Mouse (Mus musculus) heart, embryonic 16.5 days (tissue): ENCODE results near the gene Olfr1382. TPM values are rescaled to one million over a fixed set of nuclear protein-coding genes. Genes with fewer than 3 reads are reported as not detected.
"Not testable (repeated sequence)": the region's sequence is repeated elsewhere in the genome, so short reads cannot be mapped to it uniquely, and the experiment has no call there.

Source experiments
- ATAC-seq: fragments of 200-750 bp; cut with Nextera tagmentation; replicated peaks from 2 replicates; pipeline ENCODE4 v1.8.0; 2017; ENCODE audit warnings: moderate number of reproducible peaks; ENCODE audit not compliant: insufficient read depth, low FRiP score; ENCODE audit errors: extremely low read depth
- H3K27ac ChIP-seq: fragments of 300-500 bp; sonication (generic); 2 replicates; pipeline ENCODE4 v1.5.1; 2014; ENCODE audit warnings: mild to moderate bottlenecking, low read length, control low read depth, moderate library complexity
- H3K27me3 ChIP-seq: fragments of 300-500 bp; sonication (generic); 2 replicates; pipeline ENCODE4 v1.6.1; 2014; ENCODE audit warnings: low read length, mixed read lengths; ENCODE audit not compliant: control insufficient read depth, insufficient read depth
- H3K36me3 ChIP-seq: fragments of 300-500 bp; sonication (generic); 2 replicates; pipeline ENCODE4 v1.6.1; 2014; ENCODE audit not compliant: control insufficient read depth, insufficient read depth
- H3K4me1 ChIP-seq: fragments of 300-500 bp; sonication (generic); 2 replicates; pipeline ENCODE4 v1.6.1; 2014; ENCODE audit warnings: low read length, mixed read lengths; ENCODE audit not compliant: control insufficient read depth, insufficient read depth
- H3K4me2 ChIP-seq: fragments of 300-500 bp; sonication (generic); 2 replicates; pipeline ENCODE4 v1.6.1; 2014; ENCODE audit warnings: low read depth, mild to moderate bottlenecking, control low read depth, low read length
- H3K4me3 ChIP-seq: fragments of 300-500 bp; sonication (generic); 2 replicates; pipeline ENCODE4 v1.5.1; 2014; ENCODE audit warnings: mild to moderate bottlenecking, control low read depth, low read length
- H3K9ac ChIP-seq: fragments of 300-500 bp; sonication (generic); 2 replicates; pipeline ENCODE4 v1.6.1; 2014; ENCODE audit warnings: low read length, control low read depth
- H3K9me3 ChIP-seq: fragments of 300-500 bp; sonication (generic); replicated peaks from 2 replicates; pipeline ENCODE4 v1.6.1; 2016; ENCODE audit warnings: low read length; ENCODE audit not compliant: control insufficient read depth
- WGBS: fragments of 180-500 bp; shearing (Covaris S2); extraction: QIAGEN DNeasy Blood & Tissue Kit; methylation state at CpG from one replicate; pipeline ENCODE4 v1.1.7; 2014; 5-methylcytosine and 5-hydroxymethylcytosine counted together
- polyA plus RNA-seq: library from polyadenylated mRNA; unstranded; fragments of >200 nt; fragmentation: Nextera tagmentation; extraction: Ambion mirVana; gene quantifications from 2 replicates; pipeline ENCODE4 v1.2.1, GENCODE M21; 2015

The Olfr1382 gene
- not detected in 2 replicates for polyA plus RNA-seq

DNA sequence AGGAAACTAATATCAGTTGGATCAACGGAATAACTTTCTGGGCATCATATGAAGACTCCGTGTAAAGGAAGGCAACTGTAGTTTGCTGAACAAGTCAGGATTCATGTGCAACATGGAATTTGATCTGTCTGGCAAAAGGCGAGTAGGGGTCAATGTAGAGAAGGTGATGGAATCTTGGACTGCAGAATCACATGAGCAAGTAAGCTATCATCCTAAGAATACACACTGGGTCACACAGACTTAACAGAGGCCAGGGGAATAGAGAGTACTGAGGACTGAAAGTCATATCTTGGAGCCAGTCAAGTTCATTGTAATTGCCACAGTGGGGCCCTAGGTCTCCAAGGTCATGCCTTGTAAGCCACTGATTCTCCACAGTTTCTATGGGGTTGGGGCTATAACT, at the start of gene Olfr1382:
Gene Olfr1382, plus strand, starts transcription at position 301 of the 400 bp plus-strand sequence.
- ATAC-seq, result no peak
- Histone ChIP-seq H3K36me3 (no peaks in the 10 kb centered on the region), H3K27me3 (no peaks in the 10 kb centered on the region), H3K27ac (no peak within 1 kb of the TSS), H3K4me1 (no peaks in the 10 kb centered on the region), H3K9ac (no peak within 1 kb of the TSS), H3K9me3 (no peaks in the 10 kb centered on the region), H3K4me3 (no peak within 1 kb of the TSS), H3K4me2 (no peak within 1 kb of the TSS)
- WGBS, result 74% methylated on average over 3 of the region's 3 CpGs

- Histone ChIP-seq H3K4me1 (no peaks in the 10 kb centered on the region), H3K4me3 (no peak overlapping the region)
- no peak for ATAC-seq
These were observed 42.1 kb upstream of the Olfr1382 start for GRCm38 (mm10) chr11:49485973-49486372.

DNA sequence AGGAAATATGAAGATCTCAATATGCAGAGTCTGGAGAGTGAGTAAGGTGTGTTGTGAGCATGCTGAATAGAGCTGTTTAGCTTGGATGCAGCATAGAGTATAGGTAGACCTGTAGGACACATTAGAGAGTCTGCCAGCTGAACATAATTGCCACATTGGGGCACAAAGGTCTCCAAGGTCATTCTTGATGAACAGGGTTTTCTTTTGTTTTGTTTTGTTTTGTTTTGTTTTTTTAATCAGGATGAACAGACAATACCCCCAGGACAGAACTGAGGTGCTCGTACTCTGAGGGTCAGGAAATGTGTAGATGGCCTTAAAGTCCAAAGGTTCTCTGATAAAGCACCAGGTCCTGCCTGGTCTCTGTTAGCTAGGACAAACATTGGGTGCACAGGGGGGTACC, 39.3 kb upstream of the Olfr1382 start, which contains the start of gene Olfr1385:
Gene Olfr1385, plus strand, starts transcription at position 301 of the 400 bp plus-strand sequence.
- not testable (repeated sequence) for H3K4me3 ChIP-seq
- WGBS, result 62% methylated on average over 1 of the region's 1 CpGs

More at GRCm38 (mm10) chr11:49485973-49486372, 42.1 kb upstream of the Olfr1382 start:
- 43% methylated on average over 4 of the region's 4 CpGs for WGBS
- Histone ChIP-seq H3K36me3 (no peaks in the 10 kb centered on the region), H3K27ac (no peak overlapping the region), H3K9ac (no peak overlapping the region), H3K4me2 (no peak overlapping the region), H3K27me3 (no peaks in the 10 kb centered on the region), H3K9me3 (no peaks in the 10 kb centered on the region)

GRCm38 (mm10) chr11:49518086-49518485, 10.0 kb upstream of the Olfr1382 start:
- Histone ChIP-seq H3K4me1 (no peaks in the 10 kb centered on the region), H3K27ac (no peak overlapping the region), H3K27me3 (no peaks in the 10 kb centered on the region), H3K9ac (no peak overlapping the region), H3K4me2 (no peak overlapping the region), H3K36me3 (no peaks in the 10 kb centered on the region), H3K9me3 (no peaks in the 10 kb centered on the region), H3K4me3 (no peak overlapping the region)
- WGBS, result 52% methylated on average over 5 of the region's 5 CpGs
- no peak for ATAC-seq

More for the DNA sequence above, 39.3 kb upstream of the Olfr1382 start, which contains the start of gene Olfr1385:
- H3K36me3 ChIP-seq, H3K9ac ChIP-seq, H3K9me3 ChIP-seq, H3K27ac ChIP-seq, H3K4me1 ChIP-seq, H3K4me2 ChIP-seq, ATAC-seq, H3K27me3 ChIP-seq: not testable (repeated sequence)

- ATAC-seq, result no peak
- no peaks in the 10 kb centered on the region for H3K36me3 ChIP-seq
- H3K4me1 ChIP-seq, result no peaks in the 10 kb centered on the region
- no peaks in the 10 kb centered on the region for H3K27me3 ChIP-seq
- no peak within 1 kb of the TSS for H3K4me3 ChIP-seq
- H3K4me2 ChIP-seq, result no peak within 1 kb of the TSS
- no peak within 1 kb of the TSS for H3K27ac ChIP-seq
- H3K9ac ChIP-seq, result no peak within 1 kb of the TSS
- H3K9me3 ChIP-seq, result no peaks in the 10 kb centered on the region
These were observed 8.7 kb upstream of the Olfr1382 start, which contains the start of gene Olfr1383 for GRCm38 (mm10) chr11:49519348-49519747. TSS of gene Olfr1383 (plus strand) at chr11:49519648.

GRCm38 (mm10) chr11:49532761-49533160, 4.7 kb downstream of the Olfr1382 start:
- no peak overlapping the region for H3K27ac ChIP-seq
- H3K9ac ChIP-seq, result no peak overlapping the region
- no peaks in the 10 kb centered on the region for H3K4me1 ChIP-seq
- ATAC-seq, result no peak
- no peak overlapping the region for H3K4me3 ChIP-seq
- H3K9me3 ChIP-seq, result no peaks in the 10 kb centered on the region
- no peaks in the 10 kb centered on the region for H3K36me3 ChIP-seq
- H3K4me2 ChIP-seq, result no peak overlapping the region
- H3K27me3 ChIP-seq, result no peaks in the 10 kb centered on the region

DNA sequence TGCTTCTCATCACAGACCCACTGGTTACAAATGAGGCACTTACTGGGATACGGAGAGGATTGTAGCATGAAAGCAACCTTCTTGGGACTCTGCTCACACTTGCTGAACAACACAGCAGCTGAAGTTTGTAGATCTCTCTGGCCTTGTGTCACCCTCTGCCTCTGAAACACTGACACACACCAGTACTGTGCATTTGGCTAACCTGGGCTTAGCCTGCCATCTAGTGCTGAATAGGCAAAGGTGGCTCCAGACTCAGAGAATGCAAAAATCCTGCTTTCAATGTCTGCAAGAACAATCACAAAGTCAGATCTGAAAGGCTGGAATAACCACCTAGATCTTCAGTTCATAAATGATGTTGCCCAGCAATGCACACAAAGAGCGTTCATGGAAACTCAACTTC, 8.6 kb downstream of the Olfr1382 start:
- 81% methylated on average over 2 of the region's 2 CpGs for WGBS
- not testable (repeated sequence) for H3K27ac ChIP-seq, H3K4me2 ChIP-seq, H3K4me1 ChIP-seq, H3K36me3 ChIP-seq, H3K4me3 ChIP-seq, H3K27me3 ChIP-seq, ATAC-seq, H3K9ac ChIP-seq, H3K9me3 ChIP-seq

- not testable (repeated sequence) for H3K9me3 ChIP-seq
These were observed 15.1 kb downstream of the Olfr1382 start, which contains the start of gene Olfr1381 for GRCm38 (mm10) chr11:49543149-49543548. TSS of gene Olfr1381 (plus strand) at chr11:49543449.

DNA sequence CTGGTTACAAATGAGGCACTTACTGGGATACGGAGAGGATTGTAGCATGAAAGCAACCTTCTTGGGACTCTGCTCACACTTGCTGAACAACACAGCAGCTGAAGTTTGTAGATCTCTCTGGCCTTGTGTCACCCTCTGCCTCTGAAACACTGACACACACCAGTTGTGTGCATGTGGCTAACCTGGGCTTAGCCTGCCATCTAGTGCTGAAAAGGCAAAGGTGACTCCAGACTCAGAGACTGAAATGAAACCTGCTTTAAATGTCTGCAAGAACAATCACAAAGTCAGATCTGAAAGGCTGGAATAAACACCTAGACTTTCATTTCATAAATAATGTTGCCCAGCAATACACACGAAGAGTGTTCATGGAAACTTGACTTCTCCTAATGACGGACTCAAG, 26.0 kb downstream of the Olfr1382 start:
- H3K4me2 ChIP-seq, result not testable (repeated sequence)

More at GRCm38 (mm10) chr11:49543149-49543548, 15.1 kb downstream of the Olfr1382 start, which contains the start of gene Olfr1381:
- H3K9ac ChIP-seq, H3K27ac ChIP-seq, H3K4me2 ChIP-seq, H3K27me3 ChIP-seq, H3K36me3 ChIP-seq, ATAC-seq, H3K4me1 ChIP-seq, H3K4me3 ChIP-seq: not testable (repeated sequence)
- WGBS, result 72% methylated on average over 3 of the region's 3 CpGs

More for the DNA sequence above, 26.0 kb downstream of the Olfr1382 start:
- not testable (repeated sequence) for H3K4me1 ChIP-seq, H3K27ac ChIP-seq, H3K4me3 ChIP-seq, ATAC-seq, H3K9me3 ChIP-seq, H3K9ac ChIP-seq, H3K27me3 ChIP-seq, H3K36me3 ChIP-seq
- WGBS, result 69% methylated on average over 3 of the region's 3 CpGs
